Mouse (Mus musculus) kidney, postnatal 4 days (tissue): Measurements from ENCODE around the gene Cox7c.

ENCODE experiments used
- DNase-seq, 2 experiments: peaks; one replicate each; pipeline ENCODE4 v3.0.0; 2021; ENCODE audit warnings: mixed read lengths in 2 of 2

The Cox7c gene

DNA sequence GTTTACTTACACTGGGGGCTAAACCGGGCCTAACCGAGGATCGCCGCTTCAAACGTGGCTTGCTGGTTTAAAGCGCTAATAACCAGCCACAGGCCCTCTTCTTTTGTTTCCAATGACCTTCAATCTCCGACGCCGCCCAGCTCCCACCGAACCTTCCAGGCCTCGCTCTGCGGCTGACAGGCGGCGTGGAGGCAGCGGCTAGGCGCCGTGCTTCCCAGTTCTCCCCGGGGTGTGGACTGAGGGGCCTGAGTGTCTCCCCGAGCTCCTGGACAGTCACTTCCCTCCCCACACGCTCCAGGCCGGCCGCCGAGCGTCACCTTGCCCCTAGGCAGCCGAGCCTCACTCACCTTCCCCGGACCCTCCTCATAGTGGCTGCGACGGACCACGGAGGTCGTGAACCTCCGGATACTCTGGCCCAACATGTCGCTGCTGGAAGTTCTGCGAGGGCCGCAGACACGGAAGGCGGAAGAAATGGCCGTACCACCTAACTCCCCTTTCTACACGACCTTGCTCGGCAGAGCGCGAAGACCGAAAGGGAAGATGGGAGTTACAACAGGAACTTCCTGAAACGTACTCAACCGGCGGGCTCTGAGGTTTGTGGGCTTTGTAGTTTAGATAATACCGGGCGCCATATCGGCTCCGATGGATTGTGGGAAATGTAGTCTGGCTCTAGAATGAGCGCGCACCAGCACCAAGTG, at the start of gene Cox7c:
Gene Cox7c, minus strand, starts transcription at position 651 of the 698 bp plus-strand sequence.
- peak; percentile 82 to 89 for DNase-seq

DNA sequence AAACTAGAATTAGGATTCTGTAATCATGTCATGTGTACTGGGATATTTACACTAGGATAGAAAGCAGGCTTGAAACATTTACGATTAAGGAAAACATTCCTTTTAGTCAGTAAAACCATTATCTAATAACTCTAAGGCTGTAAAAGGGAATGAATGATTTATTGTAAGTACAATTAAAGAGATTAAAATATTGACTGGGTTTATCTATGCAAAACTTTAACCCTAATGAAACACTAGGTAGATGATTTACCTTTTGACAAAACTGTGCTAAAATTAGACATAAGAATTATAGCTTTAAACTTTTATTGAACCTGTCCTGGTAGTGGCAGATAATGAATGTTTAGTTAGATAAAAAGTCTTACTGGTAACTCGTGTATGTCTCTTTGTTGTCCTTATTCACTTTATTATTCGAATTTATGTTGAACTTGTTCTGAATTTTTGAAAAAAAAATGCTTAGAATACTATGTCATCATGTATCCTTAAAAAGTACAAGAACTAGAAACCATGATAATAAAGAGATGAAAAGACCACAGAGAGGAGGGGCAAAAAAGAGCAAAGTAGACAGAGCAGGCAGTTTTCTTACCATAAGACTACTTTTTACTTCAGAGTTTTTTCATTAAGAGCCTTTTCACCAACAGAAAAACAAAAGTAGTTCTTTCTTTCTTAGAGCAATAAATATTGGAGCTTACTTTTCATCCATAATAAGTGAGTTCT, 21.5 kb upstream of the Cox7c start:
- no peak for DNase-seq

DNA sequence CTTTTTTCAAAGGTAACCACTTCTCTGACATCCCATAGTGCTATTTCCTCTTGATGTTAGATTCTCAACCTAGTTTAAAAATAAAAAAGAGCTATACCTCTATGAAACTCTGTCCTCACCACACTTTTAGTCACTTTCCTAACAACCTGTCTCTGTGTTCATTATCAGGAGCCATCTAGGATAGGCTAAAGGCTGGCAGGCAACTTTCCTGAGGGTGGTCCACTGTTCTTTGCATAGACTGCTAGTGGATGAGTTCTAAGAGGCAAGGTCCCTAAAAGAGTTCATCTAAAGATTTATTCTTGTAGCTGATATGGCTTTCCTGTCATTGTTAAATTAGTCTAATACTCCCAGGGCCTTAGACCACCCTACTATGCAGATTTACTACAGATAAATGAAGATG, 20.8 kb upstream of the Cox7c start:
- no peak for DNase-seq

DNA sequence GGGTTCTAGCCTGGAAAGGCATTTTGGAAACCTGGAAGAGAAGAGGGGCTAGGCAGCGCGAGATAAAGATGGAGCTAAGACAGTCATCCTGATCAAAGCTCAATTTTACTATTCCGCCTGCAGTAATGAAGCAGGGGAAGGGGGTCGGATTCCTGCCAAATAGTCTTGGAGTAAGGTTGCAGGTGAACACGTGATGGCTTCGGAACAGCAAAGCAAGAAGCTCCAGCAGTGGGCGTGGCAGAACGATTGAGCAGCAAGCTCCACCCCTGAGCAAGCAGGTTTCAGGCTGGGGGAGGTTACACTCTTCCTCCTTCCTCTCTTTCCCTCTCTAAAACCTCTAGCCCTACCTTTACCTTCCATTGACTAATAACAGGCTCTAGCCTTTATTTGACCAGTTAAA, 7.4 kb upstream of the Cox7c start:
- DNase-seq: peak in 1 of 2 experiments; percentile 5

DNA sequence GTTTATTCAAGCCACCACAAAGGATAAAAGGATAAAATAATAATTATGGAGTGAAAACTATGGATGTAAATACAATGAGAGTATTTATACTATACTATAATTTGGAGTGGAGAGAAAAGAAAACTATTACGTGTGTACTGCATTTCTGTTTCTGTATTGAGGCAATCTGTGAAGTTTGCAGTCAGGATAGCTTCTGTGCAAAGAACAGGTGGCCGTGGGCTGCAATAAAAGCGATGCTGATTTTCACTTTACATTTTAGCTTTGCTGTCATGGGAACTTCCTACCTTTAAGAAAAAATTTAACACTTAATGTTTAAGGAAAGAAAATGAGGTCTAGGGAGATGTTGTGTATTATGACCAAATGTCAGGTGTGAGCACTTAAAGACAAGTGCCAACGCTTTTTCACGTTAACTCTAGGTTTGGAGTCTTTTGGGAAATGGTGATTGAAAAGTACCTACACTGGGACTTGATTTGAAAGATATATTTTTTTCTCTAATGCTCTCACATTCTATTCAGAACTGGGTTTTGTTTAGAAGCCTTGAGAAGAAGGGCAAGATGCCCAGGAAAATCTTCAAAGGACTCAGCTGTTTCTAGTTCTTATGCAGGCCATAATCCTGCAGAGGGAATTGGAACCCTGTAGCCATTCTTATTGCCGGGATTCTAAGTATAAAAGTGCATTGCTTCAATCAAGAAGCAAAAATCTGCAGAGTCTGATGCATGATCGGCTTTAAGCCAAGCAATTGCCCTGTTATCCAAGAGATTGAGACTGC, 41.6 kb downstream of the Cox7c start:
- no peak for DNase-seq
